Mouse (Mus musculus) adrenal gland, adult 10 weeks (tissue): ENCODE measurements around the gene Vgf. TPM values are rescaled to one million over a fixed set of nuclear protein-coding genes. Genes with fewer than 3 reads are reported as not detected.

Source experiments
- polyA plus RNA-seq: library from polyadenylated mRNA; stranded (reverse); fragments of 350-450 nt; fragmentation: Illumina TruSeq; extraction: RNeasy Lipid Tissue Mini Kit (QIAGEN cat#74804); gene quantifications from one replicate; pipeline ENCODE4 v1.2.3, GENCODE M21; 2014; ENCODE audit warnings: low read depth, low replicate concordance

The Vgf gene
- 0.23 TPM for polyA plus RNA-seq

DNA sequence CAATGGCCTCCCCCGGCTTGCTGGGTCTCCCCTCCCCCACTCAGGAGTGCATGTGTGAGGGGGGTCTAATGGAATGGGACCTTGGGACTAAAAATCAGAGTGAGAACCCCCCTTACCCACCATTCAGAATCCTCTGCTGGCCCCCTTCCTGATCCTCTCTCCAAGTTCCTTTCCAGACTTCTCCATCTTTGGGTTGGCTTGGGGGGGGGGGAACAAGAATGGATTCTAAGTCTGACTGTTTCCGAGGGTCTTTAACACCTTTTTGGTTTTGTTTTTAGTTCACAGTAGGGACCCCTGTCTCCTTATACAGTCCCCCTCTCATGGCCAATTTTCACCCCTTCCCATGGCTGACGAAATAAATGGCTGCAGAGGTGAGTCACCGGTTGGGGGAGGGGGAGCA lies at the start of gene Vgf:
Vgf (plus strand) TSS at position 301 of the 400 bp plus-strand sequence.

DNA sequence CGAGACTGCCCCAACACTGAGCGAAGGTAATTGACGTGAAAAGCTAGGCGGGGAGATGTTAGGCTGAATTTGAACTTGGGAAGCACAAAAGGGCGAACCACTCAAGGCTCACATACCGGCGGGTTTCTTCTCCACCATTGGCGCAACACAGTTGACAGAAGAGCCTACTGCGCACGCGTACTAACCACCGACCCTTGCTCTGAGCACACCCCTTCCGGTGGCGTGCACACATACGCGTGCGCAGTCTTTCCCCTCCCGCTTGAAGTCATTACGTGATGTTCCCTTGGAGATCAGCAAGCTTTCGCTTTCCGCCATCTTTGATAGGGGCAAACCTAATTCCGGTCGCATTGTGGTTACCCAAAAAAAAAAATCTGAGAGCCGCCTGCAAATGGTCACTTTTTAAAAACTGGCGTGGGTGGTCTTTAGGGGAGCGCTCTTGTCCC lies 39.5 kb upstream of the Vgf start, which contains the start of gene Plod3:
Plod3 (plus strand) TSS at position 325 of the 443 bp plus-strand sequence.

DNA sequence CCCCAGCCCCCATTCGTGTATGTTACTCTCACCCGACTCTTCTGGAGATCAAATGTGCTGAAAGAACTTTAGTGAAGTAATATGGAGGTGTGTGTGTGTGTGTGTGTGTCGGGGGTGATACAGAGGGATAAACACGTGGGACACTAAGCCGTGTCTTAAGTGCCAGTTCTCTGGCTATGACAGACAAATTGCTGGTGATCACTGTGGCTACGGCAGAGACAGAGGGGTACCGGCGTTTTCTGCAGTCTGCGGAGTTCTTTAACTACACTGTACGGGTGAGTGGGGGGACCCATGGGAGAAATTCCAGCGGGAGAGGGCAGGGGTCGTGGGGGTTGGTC lies 38.3 kb upstream of the Vgf start, which contains the start of gene Znhit1:
Znhit1 (minus strand) TSS at position 88 of the 338 bp plus-strand sequence.

DNA sequence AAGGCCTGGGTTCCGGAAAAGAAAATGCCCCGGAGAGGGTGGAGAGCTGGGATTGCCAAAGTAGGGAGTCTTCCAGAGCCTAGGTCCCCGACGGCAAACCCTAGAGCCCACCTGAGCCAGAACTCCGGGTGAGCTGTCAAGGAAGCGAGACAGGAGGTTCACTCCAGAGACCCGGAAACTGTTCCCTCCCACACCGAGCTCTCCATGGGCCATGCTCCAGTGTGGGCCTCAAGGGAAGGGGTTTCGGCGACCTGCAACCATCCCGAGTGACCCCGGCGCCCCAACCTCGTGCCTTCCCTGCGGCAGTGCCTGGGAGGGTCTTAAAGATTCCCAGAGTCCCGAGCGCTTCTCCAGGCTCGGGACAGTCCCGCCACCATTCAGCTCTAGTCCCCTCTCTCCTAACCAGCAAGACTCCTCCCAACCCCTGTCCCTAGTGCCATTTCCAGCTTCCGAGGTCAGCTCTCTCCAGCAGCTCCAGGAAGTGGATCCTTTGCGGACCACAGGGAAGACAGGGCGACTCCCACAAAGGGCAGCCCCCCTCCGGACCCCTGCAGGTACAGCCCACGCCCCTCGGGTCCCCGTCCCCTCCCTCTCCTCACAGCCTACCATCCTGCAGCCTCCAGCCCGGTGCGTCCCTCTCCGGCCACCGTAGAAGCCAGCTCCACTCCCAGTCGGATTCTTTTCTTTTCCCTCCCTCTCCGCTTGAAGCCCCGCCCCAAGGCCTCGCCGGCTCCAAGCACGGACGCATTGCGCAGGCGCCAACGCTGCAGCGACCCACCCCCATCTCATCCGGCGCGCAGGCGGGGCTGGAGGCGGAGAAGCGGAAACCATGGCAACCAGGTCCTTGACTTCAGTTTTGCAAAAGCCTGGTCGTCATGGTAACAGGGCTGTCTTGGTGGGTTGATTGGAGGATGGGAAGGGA lies 19.5 kb downstream of the Vgf start, which contains the start of gene Ap1s1:
Ap1s1 (minus strand) TSS at position 734 of the 922 bp plus-strand sequence.

DNA sequence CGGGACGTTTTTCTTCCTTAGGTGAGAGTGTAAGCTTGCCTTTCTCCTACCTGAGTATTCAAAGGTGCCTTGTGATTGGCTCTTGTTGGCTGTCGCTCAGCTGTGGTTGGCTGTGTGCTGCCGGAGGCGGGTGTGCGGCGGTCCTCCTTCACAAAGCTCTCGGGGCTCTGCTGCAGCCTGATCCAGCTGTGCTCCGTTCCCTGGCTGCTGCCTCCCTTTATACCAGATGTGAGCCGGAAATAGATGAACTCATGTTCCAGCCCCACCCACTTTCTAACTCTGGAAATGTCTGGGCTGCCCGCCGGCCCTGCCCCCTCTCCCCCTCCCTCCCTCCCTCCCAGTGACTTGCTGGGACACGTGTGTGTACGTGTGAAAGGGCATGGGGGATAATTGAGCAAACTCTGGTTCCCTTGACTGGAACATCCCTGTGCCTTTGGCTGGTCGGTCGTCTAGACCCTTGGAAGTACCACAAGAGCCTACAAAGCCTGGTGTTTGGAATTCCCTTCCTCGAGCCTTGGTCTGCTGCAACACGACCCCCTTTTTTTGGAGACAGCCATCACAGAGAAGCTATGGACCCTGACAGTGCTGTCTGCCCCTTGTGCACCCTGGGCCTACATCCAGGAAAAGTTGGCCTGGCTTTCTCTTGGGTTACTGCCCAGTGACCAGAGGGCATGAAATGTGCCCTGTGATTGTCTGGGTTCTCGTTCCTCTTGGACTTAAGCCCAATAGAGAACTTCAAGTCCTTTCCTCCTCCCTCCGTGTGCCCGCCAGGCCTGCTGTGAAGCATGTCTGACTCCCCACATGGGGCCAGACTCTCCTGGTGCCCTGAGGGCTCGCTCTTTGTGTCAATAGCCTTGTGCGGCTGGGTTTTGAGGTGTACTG lies 46.1 kb downstream of the Vgf start, which contains the start of gene Serpine1:
Serpine1 (minus strand) TSS at position 190 of the 882 bp plus-strand sequence.

Other genes with a start within 250 kb of the Vgf start
- not detected for gene Col26a1, start 143.2 kb upstream of the Vgf start, polyA plus RNA-seq
- 4.3 TPM for gene Ift22, start 118.2 kb upstream of the Vgf start, polyA plus RNA-seq
- 9.0 TPM for gene Fis1, start 73.1 kb upstream of the Vgf start, polyA plus RNA-seq
- 3.3 TPM for gene Cldn15, start 59.8 kb upstream of the Vgf start, polyA plus RNA-seq
- 1.7 TPM for gene Plod3, start 39.4 kb upstream of the Vgf start, polyA plus RNA-seq
- gene Znhit1, start 38.4 kb upstream of the Vgf start, polyA plus RNA-seq = 5.1 TPM
- gene Ap1s1, start 19.7 kb downstream of the Vgf start, polyA plus RNA-seq = 21.2 TPM
- gene Serpine1, start 45.9 kb downstream of the Vgf start, polyA plus RNA-seq = 5.0 TPM
- 37.8 TPM for gene Trim56, start 89.8 kb downstream of the Vgf start, polyA plus RNA-seq
- not detected for gene Muc3, start 122.9 kb downstream of the Vgf start, polyA plus RNA-seq
- gene Muc3a, start 186.0 kb downstream of the Vgf start, polyA plus RNA-seq = not detected